Mouse (Mus musculus): ENCODE measurements around the gene Vps45. TPM values are rescaled to one million over a fixed set of nuclear protein-coding genes. Genes with fewer than 3 reads are reported as not detected.
A peak's percentile ranks its signal among the peaks of the same experiment; 100 is the strongest.

The Vps45 gene
- polyA plus RNA-seq, 1 experiment from 2014 or later: 28.5 TPM

DNA sequence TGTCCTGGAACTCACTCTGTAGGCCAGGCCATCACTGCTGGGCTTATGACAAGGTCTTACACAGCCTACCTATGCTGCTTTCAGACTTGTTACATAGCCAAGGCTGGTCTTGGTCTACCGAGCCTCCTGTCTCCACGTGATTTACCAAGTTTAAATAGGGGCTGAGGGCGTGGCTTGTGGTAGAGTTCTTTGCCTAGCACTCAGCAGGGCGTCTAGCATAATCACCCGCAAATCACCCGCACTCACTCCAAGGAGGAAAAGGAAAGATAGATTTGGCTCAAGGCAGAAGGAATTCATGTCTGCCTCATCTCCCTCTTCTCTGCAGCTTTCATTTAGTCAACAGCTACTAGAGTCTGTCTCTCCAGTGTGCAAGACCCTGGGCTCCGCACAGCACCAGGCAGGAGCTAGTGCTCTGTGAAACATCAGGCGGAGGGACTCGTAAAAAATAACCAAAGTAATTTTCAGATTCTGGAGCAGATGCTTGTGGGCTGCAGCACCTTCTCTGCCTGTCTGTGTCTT, 61.0 kb downstream of the Vps45 start:
- 34% methylated on average over 9 of the region's 9 CpGs for WGBS
- no peaks in the 10 kb centered on the region for H3K9me3 ChIP-seq (ENCODE audit: control insufficient read depth, low read length)
- peak; percentile 27; the same call in 1 of the 2 replicates for ATAC-seq
- H3K9ac ChIP-seq (ENCODE audit: low read depth, low read length): peak overlapping the region; percentile 4; the same call in 1 of the 2 replicates
- H3K27ac ChIP-seq (ENCODE audit: low read length): peak overlapping the region; percentile 27; the same call in 1 of the 2 replicates
- peak overlapping the region; percentile 81 for H3K4me2 ChIP-seq (ENCODE audit: low read depth, low read length)
- H3K36me3 ChIP-seq (ENCODE audit: control insufficient read depth, insufficient read depth, low read length): no peaks in the 10 kb centered on the region
- no peaks in the 10 kb centered on the region for H3K27me3 ChIP-seq (replicated peaks; ENCODE audit: control insufficient read depth, insufficient read depth, low read length)
- H3K4me1 ChIP-seq (ENCODE audit: control insufficient read depth, insufficient read depth, low read length): peaks cover 10% of the 10 kb centered on the region
- peak overlapping the region; percentile 64 for H3K4me3 ChIP-seq (ENCODE audit: low read length)

DNA sequence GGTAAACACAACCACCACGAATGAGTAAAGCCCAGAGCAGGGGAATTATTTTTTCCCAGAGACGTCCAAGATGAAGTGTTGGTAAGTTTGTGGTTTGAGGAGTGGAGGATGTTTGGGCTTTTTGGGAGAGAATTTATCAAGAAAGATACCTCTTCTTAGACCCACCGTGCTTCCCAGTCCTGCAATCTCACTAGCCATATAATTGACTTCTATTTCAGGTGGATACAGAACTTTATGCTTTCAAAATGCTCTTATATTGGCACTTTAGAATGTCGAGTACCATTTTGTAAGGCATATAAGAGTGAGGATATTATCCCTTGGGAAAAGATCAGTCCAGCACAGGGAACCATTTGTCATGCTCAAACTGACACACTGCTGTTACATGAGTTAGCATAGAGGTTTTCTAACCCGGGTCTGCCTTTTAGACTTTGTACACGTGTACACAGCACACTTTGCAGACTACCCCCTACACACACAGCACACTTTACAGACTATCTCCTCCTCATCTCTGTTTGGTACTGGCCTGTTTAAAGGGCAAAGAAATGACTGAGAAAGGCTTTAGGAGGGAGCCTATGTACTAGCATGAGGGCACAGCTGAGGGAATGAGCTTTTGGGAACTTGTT, 61.7 kb downstream of the Vps45 start:
- Histone ChIP-seq H3K27me3 (replicated peaks; ENCODE audit: control insufficient read depth, insufficient read depth, low read length) (no peaks in the 10 kb centered on the region), H3K4me3 (ENCODE audit: low read length) (peak overlapping the region; percentile 64), H3K4me1 (ENCODE audit: control insufficient read depth, insufficient read depth, low read length) (peaks cover 10% of the 10 kb centered on the region), H3K27ac (ENCODE audit: low read length) (peak overlapping the region; percentile 93), H3K9me3 (ENCODE audit: control insufficient read depth, low read length) (no peaks in the 10 kb centered on the region), H3K9ac (ENCODE audit: low read depth, low read length) (peak overlapping the region; percentile 79), H3K36me3 (ENCODE audit: control insufficient read depth, insufficient read depth, low read length) (no peaks in the 10 kb centered on the region), H3K4me2 (ENCODE audit: low read depth, low read length) (peak overlapping the region; percentile 81)
- 10% methylated on average over 6 of the region's 6 CpGs for WGBS
- ATAC-seq: no peak

DNA sequence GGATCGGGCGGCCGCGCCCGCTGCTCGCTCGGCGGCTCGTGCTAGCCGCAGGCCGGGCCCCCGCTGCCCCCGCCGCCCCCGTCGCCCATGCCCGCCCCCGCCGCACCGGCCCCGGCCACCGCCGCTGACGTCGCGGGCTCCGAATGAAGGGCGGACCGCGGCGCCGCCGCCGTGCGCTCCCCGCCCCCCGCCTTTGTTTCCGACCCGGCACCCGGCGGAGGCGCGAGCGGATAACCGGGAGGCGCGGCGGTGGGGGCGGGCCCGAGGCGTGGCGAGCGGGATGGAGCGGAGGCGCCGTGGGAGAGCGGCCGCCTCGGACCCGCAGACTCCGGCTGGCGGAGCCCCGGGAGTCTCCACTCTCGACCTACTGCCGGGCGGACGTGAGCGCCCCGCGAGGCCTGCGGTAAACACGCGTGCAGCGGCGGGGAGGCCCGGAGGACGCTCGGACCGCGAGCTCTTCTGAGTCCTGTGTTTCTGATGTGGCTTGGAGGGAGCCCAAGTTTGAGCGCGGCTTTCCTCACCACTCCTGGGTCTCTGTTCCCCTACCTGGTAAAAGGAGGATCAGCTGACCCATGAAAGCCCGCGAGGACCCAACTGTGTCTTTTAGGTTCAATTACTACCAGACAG, 62.4 kb downstream of the Vps45 start, which contains the start of gene Plekho1:
TSS of gene Plekho1 (minus strand) at position 200 of the 627 bp plus-strand sequence.
- WGBS: under 1% methylated on average over 38 of the region's 84 CpGs
- Histone ChIP-seq H3K36me3 (ENCODE audit: control insufficient read depth, insufficient read depth, low read length) (no peaks in the 10 kb centered on the region), H3K4me2 (ENCODE audit: low read depth, low read length) (peak within 1 kb of the TSS; percentile 81), H3K4me1 (ENCODE audit: control insufficient read depth, insufficient read depth, low read length) (peaks cover 10% of the 10 kb centered on the region), H3K9me3 (ENCODE audit: control insufficient read depth, low read length) (no peaks in the 10 kb centered on the region), H3K4me3 (ENCODE audit: low read length) (peak within 1 kb of the TSS; percentile 64), H3K27me3 (replicated peaks; ENCODE audit: control insufficient read depth, insufficient read depth, low read length) (no peaks in the 10 kb centered on the region), H3K9ac (ENCODE audit: low read depth, low read length) (peak within 1 kb of the TSS; percentile 79), H3K27ac (ENCODE audit: low read length) (peak within 1 kb of the TSS; percentile 93)
- ATAC-seq: peak; percentile 56

DNA sequence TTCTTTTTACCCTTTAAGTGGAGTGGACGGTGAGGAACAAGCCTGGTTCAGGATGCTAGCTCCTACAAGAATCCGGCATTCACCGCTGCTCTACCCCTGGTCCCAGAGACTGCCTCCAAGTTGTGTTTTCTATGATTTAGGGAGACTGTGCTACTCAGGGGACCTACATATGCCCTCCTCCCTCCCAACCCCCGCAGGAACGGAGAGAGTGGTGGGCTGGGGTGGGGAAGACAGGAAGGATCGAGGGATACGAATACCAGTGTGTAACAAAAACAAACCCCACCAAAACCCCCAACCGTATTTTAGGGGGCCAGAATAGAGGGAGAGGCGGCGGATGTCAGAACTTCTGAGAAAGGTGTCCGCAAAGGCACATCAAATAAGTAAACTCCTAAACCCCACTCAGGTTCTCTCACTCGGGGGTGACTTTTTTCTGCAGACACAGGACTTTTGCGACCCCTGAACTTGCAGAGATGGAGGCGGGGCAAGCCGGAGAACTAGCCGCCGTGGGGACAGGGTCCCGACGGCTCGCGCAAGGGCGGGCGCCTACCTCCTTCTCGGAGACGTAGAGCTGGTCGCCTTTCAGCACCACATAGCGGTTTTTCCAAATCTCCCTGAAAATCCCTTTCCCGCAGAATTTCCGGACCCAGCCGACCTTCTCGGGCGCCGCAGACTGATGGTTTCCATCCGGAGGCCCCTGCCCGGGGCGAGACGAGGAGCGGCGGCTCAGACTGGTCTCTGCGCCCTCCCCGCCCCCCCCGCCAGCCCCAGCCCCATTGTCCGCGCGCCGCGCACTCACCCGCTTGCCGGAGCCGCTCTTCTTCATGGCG, 63.1 kb downstream of the Vps45 start:
- Histone ChIP-seq H3K27me3 (replicated peaks; ENCODE audit: control insufficient read depth, insufficient read depth, low read length) (no peaks in the 10 kb centered on the region), H3K4me3 (ENCODE audit: low read length) (peak overlapping the region; percentile 64), H3K9me3 (ENCODE audit: control insufficient read depth, low read length) (no peaks in the 10 kb centered on the region), H3K4me2 (ENCODE audit: low read depth, low read length) (peak overlapping the region; percentile 81), H3K9ac (ENCODE audit: low read depth, low read length) (peak overlapping the region; percentile 79), H3K36me3 (ENCODE audit: control insufficient read depth, insufficient read depth, low read length) (no peaks in the 10 kb centered on the region), H3K27ac (ENCODE audit: low read length) (peak overlapping the region; percentile 93), H3K4me1 (ENCODE audit: control insufficient read depth, insufficient read depth, low read length) (peaks cover 10% of the 10 kb centered on the region)
- peak; percentile 66 for ATAC-seq
- WGBS: 2% methylated on average over 49 of the region's 51 CpGs

DNA sequence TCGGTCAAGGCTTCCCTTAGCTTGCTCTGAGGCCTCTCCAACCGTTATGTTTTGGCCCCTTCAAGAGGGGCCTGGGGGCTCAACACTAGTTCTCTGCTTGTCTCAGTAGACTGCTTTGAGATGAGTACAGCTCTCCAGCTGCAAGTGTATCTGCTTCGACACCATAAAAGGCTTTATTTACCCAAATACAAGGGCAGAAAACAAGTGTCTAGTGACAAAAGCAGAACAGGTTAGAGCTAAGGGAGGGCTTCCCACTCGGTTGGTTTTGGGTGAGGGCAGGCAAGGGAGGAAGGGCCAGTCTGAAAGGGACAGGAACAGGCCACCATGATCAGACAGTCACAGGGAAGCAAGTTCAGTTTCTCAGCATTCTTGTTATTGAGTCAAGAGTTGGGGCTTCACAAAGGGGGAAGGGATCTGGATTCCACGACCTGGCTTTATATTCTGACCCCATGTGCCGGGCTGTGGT, 63.9 kb downstream of the Vps45 start:
- no peaks in the 10 kb centered on the region for H3K36me3 ChIP-seq (ENCODE audit: control insufficient read depth, insufficient read depth, low read length)
- no peak for ATAC-seq
- peak overlapping the region; percentile 81 for H3K4me2 ChIP-seq (ENCODE audit: low read depth, low read length)
- peaks cover 10% of the 10 kb centered on the region for H3K4me1 ChIP-seq (ENCODE audit: control insufficient read depth, insufficient read depth, low read length)
- H3K9ac ChIP-seq (ENCODE audit: low read depth, low read length): peak overlapping the region; percentile 79
- peak overlapping the region; percentile 93 for H3K27ac ChIP-seq (ENCODE audit: low read length)
- 22% methylated on average over 6 of the region's 6 CpGs for WGBS
- no peaks in the 10 kb centered on the region for H3K27me3 ChIP-seq (replicated peaks; ENCODE audit: control insufficient read depth, insufficient read depth, low read length)
- no peaks in the 10 kb centered on the region for H3K9me3 ChIP-seq (ENCODE audit: control insufficient read depth, low read length)
- H3K4me3 ChIP-seq (ENCODE audit: low read length): peak overlapping the region; percentile 64

DNA sequence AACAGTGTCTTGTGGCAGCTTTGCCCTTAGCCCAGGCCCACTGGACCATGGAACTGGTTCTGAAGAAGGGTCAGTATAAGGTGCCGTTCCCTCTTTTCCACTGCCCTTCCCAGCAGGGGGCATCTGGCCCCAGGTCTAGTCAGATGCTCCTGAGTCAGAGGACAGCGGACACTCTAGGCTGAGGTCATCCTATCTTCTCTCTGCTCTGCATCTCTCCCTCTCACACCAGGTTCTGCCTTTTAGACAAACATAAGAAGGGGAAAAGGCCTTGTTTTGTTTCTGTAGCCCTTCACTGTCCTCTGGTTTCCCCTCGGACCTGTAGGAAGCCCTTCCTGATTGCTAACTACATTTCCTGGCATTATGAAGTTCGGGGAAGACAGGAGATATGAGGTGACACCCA, 64.4 kb downstream of the Vps45 start:
- H3K27ac ChIP-seq (ENCODE audit: low read length): peak overlapping the region; percentile 93
- peaks cover 16% of the 10 kb centered on the region for H3K4me1 ChIP-seq (ENCODE audit: control insufficient read depth, insufficient read depth, low read length)
- ATAC-seq: no peak
- H3K9ac ChIP-seq (ENCODE audit: low read depth, low read length): peak overlapping the region; percentile 79
- peak overlapping the region; percentile 81 for H3K4me2 ChIP-seq (ENCODE audit: low read depth, low read length)
- 33% methylated on average over 4 of the region's 4 CpGs for WGBS
- H3K36me3 ChIP-seq (ENCODE audit: control insufficient read depth, insufficient read depth, low read length): peaks cover 3% of the 10 kb centered on the region; the same call in 1 of the 2 replicates
- no peaks in the 10 kb centered on the region for H3K9me3 ChIP-seq (ENCODE audit: control insufficient read depth, low read length)
- H3K4me3 ChIP-seq (ENCODE audit: low read length): peak overlapping the region; percentile 64
- H3K27me3 ChIP-seq (replicated peaks; ENCODE audit: control insufficient read depth, insufficient read depth, low read length): no peaks in the 10 kb centered on the region

DNA sequence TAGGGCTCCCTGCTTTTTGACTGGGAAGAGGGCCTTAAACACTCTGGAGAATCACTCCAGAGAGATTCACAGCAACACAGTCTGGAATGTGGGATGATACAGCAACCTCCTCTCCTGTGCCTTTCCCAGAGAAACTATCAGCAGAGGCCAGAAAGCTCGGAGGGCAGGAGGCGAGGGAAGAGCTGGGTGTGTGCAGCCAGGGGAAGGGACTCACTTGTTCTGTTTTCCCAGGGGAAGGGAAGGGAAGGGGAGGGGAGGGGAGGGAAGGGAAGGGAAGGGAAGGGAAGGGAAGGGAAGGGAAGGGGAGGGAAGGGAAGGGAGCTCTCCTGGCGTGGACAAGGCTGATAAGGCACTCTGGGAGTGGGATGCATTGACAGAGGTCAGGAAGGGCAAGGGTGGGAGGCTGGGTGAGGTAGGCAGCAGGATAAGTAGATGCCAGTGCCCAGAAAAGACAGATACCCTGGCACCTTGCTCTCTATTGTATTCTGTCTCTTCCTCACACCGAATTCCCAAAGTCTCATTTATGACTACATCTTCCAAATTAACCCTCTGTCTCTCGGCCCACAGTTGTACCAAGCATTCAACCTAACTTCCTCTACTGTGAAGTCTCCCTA, 65.2 kb downstream of the Vps45 start:
- Histone ChIP-seq H3K9ac (ENCODE audit: low read depth, low read length) (peak overlapping the region; percentile 79), H3K27ac (ENCODE audit: low read length) (peak overlapping the region; percentile 93), H3K4me2 (ENCODE audit: low read depth, low read length) (peak overlapping the region; percentile 81), H3K4me3 (ENCODE audit: low read length) (no peak overlapping the region), H3K9me3 (ENCODE audit: control insufficient read depth, low read length) (no peaks in the 10 kb centered on the region), H3K4me1 (ENCODE audit: control insufficient read depth, insufficient read depth, low read length) (peaks cover 16% of the 10 kb centered on the region), H3K27me3 (replicated peaks; ENCODE audit: control insufficient read depth, insufficient read depth, low read length) (no peaks in the 10 kb centered on the region), H3K36me3 (ENCODE audit: control insufficient read depth, insufficient read depth, low read length) (peaks cover 4% of the 10 kb centered on the region; the same call in 1 of the 2 replicates)
- WGBS: 42% methylated on average over 5 of the region's 5 CpGs
- ATAC-seq: no peak

DNA sequence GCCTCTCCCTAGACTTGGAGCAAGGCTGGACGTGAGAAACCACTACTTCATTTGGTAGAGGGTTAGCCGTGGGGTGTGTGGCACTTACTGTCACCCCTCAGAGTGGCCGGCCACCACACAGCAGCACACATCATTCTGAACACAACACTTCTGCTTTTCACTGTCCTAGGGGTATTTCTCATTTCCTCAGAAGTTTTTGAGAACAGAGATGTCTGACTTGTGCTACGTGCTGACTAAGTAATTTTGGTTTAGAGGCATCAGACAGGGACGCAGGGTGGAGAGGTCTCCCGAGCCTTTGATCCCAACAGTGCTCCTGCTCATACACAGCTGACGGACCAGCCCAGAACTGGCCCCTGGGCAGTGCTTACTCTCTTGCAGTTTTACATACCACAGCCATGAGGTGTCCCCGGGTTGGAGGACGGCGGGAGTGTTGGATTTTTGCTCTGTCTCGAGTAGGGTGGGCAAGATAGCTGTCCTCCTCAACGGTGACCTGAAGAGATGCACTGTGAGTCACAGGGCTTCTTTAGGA, 67.8 kb downstream of the Vps45 start:
- no peak for ATAC-seq
- H3K9me3 ChIP-seq (ENCODE audit: control insufficient read depth, low read length): no peaks in the 10 kb centered on the region
- H3K4me3 ChIP-seq (ENCODE audit: low read length): no peak overlapping the region
- WGBS: 79% methylated on average over 12 of the region's 12 CpGs
- peaks cover 25% of the 10 kb centered on the region for H3K4me1 ChIP-seq (ENCODE audit: control insufficient read depth, insufficient read depth, low read length)
- H3K27ac ChIP-seq (ENCODE audit: low read length): 0 out of 2 replicates have a peak overlapping the region, but pooled peaks have one; percentile 9
- H3K9ac ChIP-seq (ENCODE audit: low read depth, low read length): no peak overlapping the region
- H3K36me3 ChIP-seq (ENCODE audit: control insufficient read depth, insufficient read depth, low read length): peaks cover 4% of the 10 kb centered on the region; the same call in 1 of the 2 replicates
- H3K4me2 ChIP-seq (ENCODE audit: low read depth, low read length): no peak overlapping the region
- H3K27me3 ChIP-seq (replicated peaks; ENCODE audit: control insufficient read depth, insufficient read depth, low read length): no peaks in the 10 kb centered on the region
